Mouse (Mus musculus) right cerebral cortex, postnatal 25 days (tissue): ENCODE measurements around the gene H2-T24.

Experiments
- DNase-seq: peaks from one replicate; pipeline ENCODE4 v3.0.0; 2022

The H2-T24 gene

DNA sequence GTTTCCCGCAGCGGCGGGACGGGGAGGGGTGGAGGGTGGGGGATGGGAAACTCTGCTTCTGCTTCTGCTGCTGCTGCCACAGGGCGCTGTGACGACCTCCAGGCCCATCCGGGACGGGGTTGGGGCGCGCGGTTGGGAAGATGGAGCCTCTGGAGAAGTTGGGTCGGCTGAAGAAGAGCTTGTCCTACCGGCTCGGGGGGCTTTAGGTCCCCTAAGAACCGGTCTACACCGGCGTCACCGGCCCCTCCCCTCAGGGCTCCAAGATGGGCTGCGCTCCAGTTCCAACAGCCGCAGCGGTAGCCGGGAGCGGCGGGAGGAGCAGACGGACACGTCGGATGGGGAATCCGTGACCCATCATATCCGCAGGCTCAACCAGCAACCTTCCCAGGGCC is 40.0 kb downstream of the H2-T24 start:
- DNase-seq, result peak; percentile 54

DNA sequence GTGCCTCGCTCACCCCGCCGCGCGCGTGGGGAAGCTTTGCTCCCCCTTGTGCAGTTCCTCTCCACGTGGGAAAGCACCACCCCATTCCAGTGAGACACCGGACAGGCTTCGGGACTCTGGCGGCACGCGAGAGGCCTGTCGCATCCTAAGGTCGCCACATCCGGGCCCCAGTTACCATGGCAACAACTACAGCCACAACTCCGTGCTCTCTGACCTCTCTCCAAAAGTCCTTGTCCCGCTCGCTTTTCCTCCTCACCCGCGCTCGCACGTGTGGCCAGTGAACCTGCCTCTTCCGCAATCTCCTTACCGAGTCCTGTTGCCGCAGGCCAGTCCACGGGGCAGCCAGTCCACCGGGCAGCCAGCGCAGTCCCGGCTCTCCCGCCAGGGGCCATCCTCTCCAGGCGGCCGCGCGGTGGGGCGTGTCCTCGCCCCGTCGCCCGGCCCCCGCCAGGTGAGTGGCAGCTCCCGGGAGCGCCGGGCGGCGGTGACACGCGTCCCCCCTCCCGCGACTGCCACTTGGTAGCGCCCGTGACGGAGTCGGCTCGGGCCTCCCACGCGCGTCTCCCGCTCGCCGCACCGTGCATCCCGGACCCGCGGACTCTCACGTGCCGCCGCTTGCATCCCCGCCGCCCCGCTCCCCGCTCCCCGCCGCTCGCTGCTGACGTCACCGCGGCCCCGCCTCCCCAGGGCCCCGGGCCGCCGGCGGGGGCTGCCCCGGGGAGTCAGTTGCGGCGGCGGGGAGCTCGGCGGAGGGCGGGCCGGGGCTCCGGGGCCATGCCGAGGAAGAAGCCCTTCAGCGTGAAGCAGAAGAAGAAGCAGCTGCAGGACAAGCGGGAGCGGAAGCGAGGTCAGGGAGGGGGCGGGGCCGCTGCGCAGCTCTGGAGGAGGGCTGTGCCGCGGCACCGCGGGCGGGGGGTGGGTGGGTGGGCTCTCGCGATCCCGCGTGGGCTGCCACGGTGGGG is 40.7 kb downstream of the H2-T24 start, which contains the start of the genes Gnl1 and Prr3:
TSS of gene Gnl1 (plus strand) at position 451 of the 962 bp plus-strand sequence.
TSS of gene Prr3 (minus strand) at position 836 of the 962 bp plus-strand sequence.
- peak; percentile 94 for DNase-seq

DNA sequence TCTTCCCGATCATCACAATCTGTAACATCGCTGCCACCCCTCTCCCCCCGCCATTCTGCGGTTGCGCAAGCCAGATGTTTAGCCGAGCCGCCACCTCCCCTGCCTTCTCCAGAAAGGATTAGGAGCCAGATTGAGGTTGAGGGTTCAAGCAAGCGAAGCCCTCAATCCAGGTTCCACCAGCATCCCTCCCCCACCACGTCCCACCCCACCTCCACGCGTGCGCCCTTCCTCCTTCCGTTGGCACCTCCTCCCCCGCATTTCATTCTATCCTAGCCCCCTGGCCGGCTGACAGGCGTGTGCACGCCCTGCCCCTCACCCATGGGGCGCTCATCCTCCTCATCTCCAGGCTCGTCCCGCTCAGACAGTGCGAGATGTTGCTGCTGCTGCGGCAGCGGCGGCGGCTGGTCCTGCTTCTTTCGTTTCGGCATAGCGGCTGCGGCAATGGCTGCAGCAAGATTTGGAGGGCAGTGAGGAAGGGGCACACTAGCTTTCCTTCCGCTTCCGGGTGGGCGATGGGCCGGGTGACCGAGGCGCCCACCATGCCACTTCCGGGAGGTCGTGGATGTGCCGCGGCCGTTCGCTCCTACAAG is 41.5 kb downstream of the H2-T24 start:
- DNase-seq, result peak; percentile 93

DNA sequence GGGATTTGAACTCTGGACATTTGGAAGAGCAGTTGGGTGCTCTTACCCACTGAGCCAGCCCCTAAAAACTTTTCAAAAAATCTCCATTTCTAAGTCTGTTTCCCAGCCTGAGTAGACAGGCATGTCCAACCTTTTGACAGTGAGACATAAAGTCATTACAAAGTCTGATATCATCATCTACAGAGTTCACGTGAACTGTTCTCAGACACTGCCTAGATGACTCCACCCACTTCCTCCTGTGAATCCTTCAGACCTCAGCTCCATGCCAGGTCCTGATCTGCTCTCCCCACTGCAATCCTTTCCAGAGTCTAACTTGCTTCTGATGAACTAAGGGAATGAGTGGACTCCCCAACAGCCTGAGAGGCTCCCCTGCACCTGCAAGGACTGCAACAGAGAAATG is 48.2 kb downstream of the H2-T24 start:
- DNase-seq, result no peak

DNA sequence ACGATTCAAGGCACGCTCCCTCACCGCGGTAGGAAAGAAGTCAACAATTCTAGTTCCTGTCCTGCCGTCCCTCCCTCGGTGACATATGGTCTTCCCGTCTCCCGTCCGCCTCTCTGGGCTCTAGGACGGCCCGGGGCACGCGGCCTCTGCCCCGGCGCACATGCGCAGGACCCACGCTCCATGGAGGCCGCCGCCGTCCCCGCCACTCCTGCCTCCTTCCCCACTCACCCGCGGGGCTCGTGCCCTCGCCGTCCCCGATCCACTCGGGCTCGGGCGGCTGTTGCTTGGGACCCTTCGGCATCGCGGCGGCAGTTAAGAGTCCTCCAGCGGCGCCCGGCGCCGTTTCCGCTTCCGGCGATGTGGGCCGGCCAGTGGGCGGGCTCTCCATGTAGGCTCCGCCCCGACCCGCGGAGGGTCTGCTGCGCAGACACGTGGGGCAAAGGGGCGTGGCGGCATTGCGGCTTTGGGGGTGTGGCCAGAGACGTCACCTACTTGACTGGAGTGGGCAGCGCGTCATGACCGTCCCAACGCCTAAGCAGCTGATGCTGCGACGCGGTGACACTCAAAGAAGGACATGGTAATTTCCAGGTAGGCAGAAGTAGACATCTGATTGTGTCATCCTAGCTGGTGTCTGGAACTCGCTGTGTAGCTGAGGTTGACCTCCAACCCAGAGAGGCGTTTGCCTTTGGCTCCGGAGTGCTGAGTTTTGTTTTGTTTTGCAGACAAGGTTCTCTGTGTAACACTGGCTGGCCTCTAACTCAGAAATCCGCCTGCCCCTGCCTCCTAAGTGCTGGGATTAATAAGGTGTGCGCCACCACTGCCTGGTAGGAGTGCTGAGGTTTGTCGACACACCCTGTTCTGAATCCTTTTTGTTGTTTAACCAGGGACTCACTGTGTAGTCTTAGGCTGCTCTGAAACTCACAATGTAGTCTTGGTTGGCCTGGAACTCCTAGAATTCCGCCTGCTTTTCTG is 50.7 kb downstream of the H2-T24 start, which contains the start of gene Abcf1:
TSS of gene Abcf1 (minus strand) at position 344 of the 972 bp plus-strand sequence.
- peak; percentile 99 for DNase-seq

DNA sequence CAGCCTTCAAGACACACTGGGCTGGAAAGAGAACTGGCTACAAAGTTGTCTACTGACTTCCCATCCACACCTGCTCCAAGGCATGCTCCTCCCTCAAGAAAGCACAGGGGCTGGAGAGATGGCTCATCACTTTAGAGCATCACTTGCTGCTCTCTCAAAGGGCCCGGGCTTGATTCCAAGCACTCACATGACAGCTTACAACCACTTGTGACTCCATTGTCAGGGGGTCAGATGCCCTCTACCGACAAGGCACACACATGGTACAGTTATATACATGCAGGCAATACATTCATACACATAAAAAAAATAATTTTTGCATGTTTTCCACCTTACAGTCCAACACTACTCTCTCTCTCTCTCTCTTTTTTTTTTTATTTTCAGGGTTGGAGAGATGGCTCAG is 52.7 kb downstream of the H2-T24 start:
- no peak for DNase-seq

DNA sequence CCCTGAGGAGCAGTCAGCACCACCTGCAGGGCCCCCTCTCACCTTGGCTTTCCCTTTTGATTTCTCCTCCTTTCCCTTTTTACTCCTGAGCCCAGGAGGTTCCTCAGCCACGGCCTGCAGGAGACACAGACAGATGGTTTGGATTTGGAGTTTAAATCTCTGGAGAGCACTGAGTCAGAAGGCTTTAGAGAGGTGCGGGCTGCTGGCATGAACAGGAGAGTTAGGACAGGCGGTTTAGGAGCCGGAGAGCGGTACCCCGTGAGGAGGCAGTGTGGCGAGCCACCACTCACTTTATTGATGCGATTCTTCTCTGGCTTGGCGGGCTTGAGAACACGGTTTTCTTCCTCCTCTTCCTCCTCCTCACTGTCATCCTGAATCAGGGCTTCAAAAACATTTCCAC is 57.1 kb downstream of the H2-T24 start:
- DNase-seq, result no peak

DNA sequence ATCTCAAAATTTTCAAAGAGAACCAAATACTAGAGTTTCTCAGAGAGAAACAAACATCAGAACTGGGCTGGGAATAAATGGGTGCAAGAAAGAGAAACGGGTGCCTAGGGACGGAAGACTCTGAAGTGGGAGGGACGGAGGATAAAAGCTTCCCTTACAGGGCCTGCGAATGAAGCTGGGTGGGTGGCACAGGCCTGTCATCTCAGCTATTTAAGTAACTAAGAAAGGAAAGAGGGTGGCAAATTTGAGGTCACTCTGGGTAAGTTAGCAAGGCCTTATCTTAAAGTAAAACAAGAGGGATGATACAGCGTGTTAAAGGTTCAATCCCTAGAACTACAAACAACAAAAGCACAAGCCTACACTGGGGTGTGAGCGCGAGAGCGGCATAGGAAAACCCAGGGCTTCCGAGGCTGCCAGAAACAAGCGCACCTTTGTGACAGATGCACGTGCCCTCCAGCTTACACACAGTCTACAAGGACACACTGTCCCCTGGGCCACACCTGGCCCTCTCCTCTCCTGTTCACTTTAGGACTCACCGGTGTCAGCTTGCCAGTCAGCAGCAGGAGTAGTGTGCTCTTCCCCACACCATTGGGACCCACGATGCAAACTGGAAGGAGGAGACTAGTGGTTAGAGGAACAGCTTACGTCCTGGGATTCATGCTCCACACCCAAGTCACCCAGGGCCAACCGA is 61.7 kb downstream of the H2-T24 start:
- no peak for DNase-seq
